Mouse (Mus musculus) adrenal gland, postnatal 14 days (tissue): ENCODE measurements at regions not wholly inside any gene's neighbourhood (a gene's known extent, or its start where the extent isn't known, plus 50 kb on each side); places are given as distances from the start of the nearest gene placed in this dataset.

Source experiments
- DNase-seq: peaks from one replicate; pipeline ENCODE4 v3.0.0; 2021; ENCODE audit warnings: mixed read lengths

DNA sequence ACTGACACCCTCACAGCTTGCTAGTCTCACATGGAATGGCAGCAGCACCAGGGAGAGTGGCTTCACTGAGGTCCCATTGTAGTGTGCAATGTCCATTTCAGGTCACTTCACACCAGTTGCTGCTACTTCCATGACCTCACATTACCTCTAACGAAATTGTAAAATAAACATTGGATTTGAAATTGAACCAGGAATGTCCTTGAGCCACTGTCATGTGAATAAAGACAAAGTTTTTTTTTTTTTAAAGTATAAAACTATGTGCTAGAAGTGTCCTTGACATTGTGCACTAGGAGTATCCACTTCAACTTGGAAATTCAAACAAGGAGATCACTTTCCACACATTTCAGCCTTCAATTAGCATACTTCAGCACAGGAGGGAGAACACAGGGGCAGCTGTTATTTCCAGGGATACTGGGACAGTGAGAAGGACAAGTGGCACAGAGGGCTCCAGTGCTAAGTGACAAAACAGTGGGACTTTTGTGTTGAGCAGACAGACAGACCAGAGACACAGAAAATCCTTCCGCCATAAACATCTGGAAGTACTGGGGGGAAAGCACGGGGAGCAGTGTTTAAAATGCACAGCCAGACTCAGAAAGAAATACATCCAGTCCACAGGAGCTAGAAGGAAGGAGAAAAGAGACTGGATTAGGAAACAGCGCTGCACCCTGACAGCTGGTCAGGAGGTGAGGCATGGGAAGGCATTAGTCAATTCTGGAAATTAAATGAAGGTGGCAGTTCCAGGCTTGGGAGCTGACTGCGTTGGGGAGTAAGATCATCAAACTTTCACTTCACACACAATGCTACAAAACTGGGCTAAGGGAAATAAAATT, 49.9 kb upstream of the Prkd1 start:
- DNase-seq, result no peak
